Mouse (Mus musculus) embryonic facial prominence, embryonic 15.5 days (tissue): Measurements from ENCODE around the gene Lgals4. TPM values are rescaled to one million over a fixed set of nuclear protein-coding genes. Genes with fewer than 3 reads are reported as not detected.

Source experiments
- ATAC-seq: fragments of 200-750 bp; cut with Nextera tagmentation; 2 replicates; pipeline ENCODE4 v1.8.0; 2017; ENCODE audit warnings: low read depth, moderate TSS enrichment; ENCODE audit not compliant: insufficient number of reproducible peaks, low FRiP score, low TSS enrichment
- H3K27ac ChIP-seq: fragments of 300-500 bp; sonication (generic); replicated peaks from 2 replicates; pipeline ENCODE4 v1.5.1; 2015; ENCODE audit warnings: mild to moderate bottlenecking, inconsistent platforms
- H3K27me3 ChIP-seq: fragments of 300-500 bp; sonication (generic); 2 replicates; pipeline ENCODE4 v1.6.1; 2015; ENCODE audit warnings: inconsistent platforms
- H3K36me3 ChIP-seq: fragments of 300-500 bp; sonication (generic); 2 replicates; pipeline ENCODE4 v1.6.1; 2015; ENCODE audit warnings: mild to moderate bottlenecking, inconsistent platforms
- H3K4me1 ChIP-seq: fragments of 300-500 bp; sonication (generic); 2 replicates; pipeline ENCODE4 v1.6.1; 2015; ENCODE audit warnings: inconsistent platforms
- H3K4me2 ChIP-seq: fragments of 300-500 bp; sonication (generic); replicated peaks from 2 replicates; pipeline ENCODE4 v1.6.1; 2015; ENCODE audit warnings: mild to moderate bottlenecking, inconsistent platforms
- H3K4me3 ChIP-seq: fragments of 300-500 bp; sonication (generic); replicated peaks from 2 replicates; pipeline ENCODE4 v1.5.1; 2015; ENCODE audit warnings: mild to moderate bottlenecking, inconsistent platforms
- H3K9ac ChIP-seq: fragments of 300-500 bp; sonication (generic); 2 replicates; pipeline ENCODE4 v1.6.1; 2015; ENCODE audit warnings: inconsistent platforms
- H3K9me3 ChIP-seq: fragments of 300-500 bp; sonication (generic); replicated peaks from 2 replicates; pipeline ENCODE4 v1.6.1; 2016; ENCODE audit warnings: inconsistent platforms
- WGBS: fragments of 180-500 bp; shearing (Covaris S2); methylation state at CpG from one replicate; pipeline ENCODE4 v1.1.7; 2015; 5-methylcytosine and 5-hydroxymethylcytosine counted together
- polyA plus RNA-seq: library from polyadenylated mRNA; unstranded; fragments of >200 nt; fragmentation: Nextera tagmentation; extraction: Ambion mirVana; gene quantifications from 2 replicates; pipeline ENCODE4 v1.2.1, GENCODE M21; 2015

Lgals4 gene
- polyA plus RNA-seq, 1 experiment from 2014 or later = 18.0 TPM

GRCm38 (mm10) chr7:28795832-28796231 lies 37.8 kb upstream of the Lgals4 start:
- peak overlapping the region; percentile 53; the same call in 1 of the 2 replicates for H3K27ac ChIP-seq
- no peak for ATAC-seq
- no peak overlapping the region for H3K4me3 ChIP-seq
- H3K27me3 ChIP-seq = no peaks in the 10 kb centered on the region
- WGBS = 78% methylated on average over 15 of the region's 15 CpGs
- no peak overlapping the region for H3K4me2 ChIP-seq
- peaks cover 13% of the 10 kb centered on the region for H3K4me1 ChIP-seq
- H3K36me3 ChIP-seq = no peaks in the 10 kb centered on the region
- H3K9ac ChIP-seq = no peak overlapping the region
- H3K9me3 ChIP-seq = no peaks in the 10 kb centered on the region

GRCm38 (mm10) chr7:28796562-28796975 lies 37.1 kb upstream of the Lgals4 start:
- Histone ChIP-seq H3K4me1 (peaks cover 19% of the 10 kb centered on the region), H3K27me3 (no peaks in the 10 kb centered on the region), H3K9me3 (no peaks in the 10 kb centered on the region), H3K9ac (peak overlapping the region; percentile 13; the same call in 1 of the 2 replicates), H3K4me3 (peak overlapping the region; percentile 22), H3K27ac (peak overlapping the region; percentile 53), H3K4me2 (peak overlapping the region; percentile 43), H3K36me3 (no peaks in the 10 kb centered on the region)
- ATAC-seq = peak; percentile 68; the same call in 1 of the 2 replicates
- WGBS = 17% methylated on average over 32 of the region's 32 CpGs

- H3K4me1 ChIP-seq = peaks cover 43% of the 10 kb centered on the region
- no peak overlapping the region for H3K4me2 ChIP-seq
- WGBS = 93% methylated on average over 9 of the region's 9 CpGs
- no peak for ATAC-seq
- H3K9ac ChIP-seq = no peak overlapping the region
- H3K4me3 ChIP-seq = no peak overlapping the region
- H3K9me3 ChIP-seq = no peaks in the 10 kb centered on the region
- no peaks in the 10 kb centered on the region for H3K27me3 ChIP-seq
- no peak overlapping the region for H3K27ac ChIP-seq
- no peaks in the 10 kb centered on the region for H3K36me3 ChIP-seq
Observed at GRCm38 (mm10) chr7:28799994-28800393, 33.7 kb upstream of the Lgals4 start.

DNA sequence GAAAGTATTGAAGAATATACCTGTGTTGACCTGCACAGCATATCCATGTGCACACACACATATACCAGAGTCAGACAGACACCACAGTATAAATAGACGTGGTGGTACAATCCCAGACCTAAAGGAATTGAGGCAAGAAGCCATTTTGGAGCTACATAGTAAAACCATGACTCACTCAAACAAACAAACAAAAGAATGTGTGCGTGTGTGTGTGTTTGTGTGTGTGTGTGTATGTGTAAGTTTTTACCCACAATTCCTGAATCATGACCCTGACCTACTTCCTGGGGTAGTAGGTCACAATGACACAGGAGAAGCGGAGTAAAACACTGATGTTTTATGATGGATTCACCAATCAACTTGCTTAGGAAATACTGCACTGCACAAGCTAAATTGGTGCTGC lies 32.2 kb upstream of the Lgals4 start:
- Histone ChIP-seq H3K36me3 (no peaks in the 10 kb centered on the region), H3K27me3 (no peaks in the 10 kb centered on the region), H3K9ac (no peak overlapping the region; the same call in 1 of the 2 replicates), H3K27ac (peak overlapping the region; percentile 96), H3K4me1 (peaks cover 41% of the 10 kb centered on the region), H3K4me2 (no peak overlapping the region), H3K9me3 (no peaks in the 10 kb centered on the region), H3K4me3 (no peak overlapping the region)
- WGBS = 56% methylated on average over 3 of the region's 3 CpGs
- ATAC-seq = no peak

GRCm38 (mm10) chr7:28801901-28802670 lies 31.6 kb upstream of the Lgals4 start:
- peak overlapping the region; percentile 96 for H3K27ac ChIP-seq
- no peaks in the 10 kb centered on the region for H3K27me3 ChIP-seq
- H3K36me3 ChIP-seq = no peaks in the 10 kb centered on the region
- no peak overlapping the region; the same call in 1 of the 2 replicates for H3K9ac ChIP-seq
- no peaks in the 10 kb centered on the region for H3K9me3 ChIP-seq
- H3K4me3 ChIP-seq = no peak overlapping the region
- peak overlapping the region; percentile 30 for H3K4me2 ChIP-seq
- WGBS = 14% methylated on average over 10 of the region's 10 CpGs
- ATAC-seq = peak; percentile 84
- H3K4me1 ChIP-seq = peaks cover 34% of the 10 kb centered on the region

- Histone ChIP-seq H3K9me3 (no peaks in the 10 kb centered on the region), H3K4me3 (no peak overlapping the region), H3K36me3 (no peaks in the 10 kb centered on the region), H3K4me2 (peak overlapping the region; percentile 30; the same call in 1 of the 2 replicates), H3K27ac (peak overlapping the region; percentile 96), H3K27me3 (no peaks in the 10 kb centered on the region), H3K9ac (no peak overlapping the region), H3K4me1 (peaks cover 40% of the 10 kb centered on the region)
- 7% methylated on average over 10 of the region's 10 CpGs for WGBS
- peak; percentile 74 for ATAC-seq
Observed at GRCm38 (mm10) chr7:28802846-28803588, 30.6 kb upstream of the Lgals4 start.

- H3K4me1 ChIP-seq = peaks cover 44% of the 10 kb centered on the region
- no peaks in the 10 kb centered on the region for H3K36me3 ChIP-seq
- H3K9ac ChIP-seq = no peak overlapping the region
- no peak for ATAC-seq
- no peaks in the 10 kb centered on the region for H3K9me3 ChIP-seq
- H3K27me3 ChIP-seq = no peaks in the 10 kb centered on the region
- H3K4me2 ChIP-seq = no peak overlapping the region
- H3K4me3 ChIP-seq = no peak overlapping the region
- WGBS = 29% methylated on average over 4 of the region's 4 CpGs
- peak overlapping the region; percentile 96 for H3K27ac ChIP-seq
Observed at GRCm38 (mm10) chr7:28803756-28804155, 29.9 kb upstream of the Lgals4 start.

GRCm38 (mm10) chr7:28806869-28807268 lies 26.8 kb upstream of the Lgals4 start:
- H3K4me2 ChIP-seq = no peak overlapping the region
- H3K9me3 ChIP-seq = no peaks in the 10 kb centered on the region
- H3K36me3 ChIP-seq = no peaks in the 10 kb centered on the region
- WGBS = 69% methylated on average over 4 of the region's 4 CpGs
- no peaks in the 10 kb centered on the region for H3K27me3 ChIP-seq
- ATAC-seq = no peak
- H3K4me3 ChIP-seq = no peak overlapping the region
- H3K27ac ChIP-seq = no peak overlapping the region
- no peak overlapping the region for H3K9ac ChIP-seq
- H3K4me1 ChIP-seq = peaks cover 31% of the 10 kb centered on the region

GRCm38 (mm10) chr7:28807641-28808220 lies 25.9 kb upstream of the Lgals4 start:
- H3K4me3 ChIP-seq = peak overlapping the region; percentile 79
- peak overlapping the region; percentile 100 for H3K27ac ChIP-seq
- H3K4me1 ChIP-seq = peaks cover 31% of the 10 kb centered on the region
- peak overlapping the region; percentile 84 for H3K9ac ChIP-seq
- H3K27me3 ChIP-seq = no peaks in the 10 kb centered on the region
- H3K9me3 ChIP-seq = no peaks in the 10 kb centered on the region
- no peaks in the 10 kb centered on the region for H3K36me3 ChIP-seq
- no peak for ATAC-seq
- WGBS = 32% methylated on average over 6 of the region's 8 CpGs
- peak overlapping the region; percentile 94 for H3K4me2 ChIP-seq

GRCm38 (mm10) chr7:28808221-28808941 lies 25.3 kb upstream of the Lgals4 start, which contains the start of gene Hnrnpl:
Hnrnpl (plus strand) TSS chr7:28808541.
- Histone ChIP-seq H3K4me1 (peaks cover 31% of the 10 kb centered on the region), H3K27ac (peak within 1 kb of the TSS; percentile 100), H3K9me3 (no peaks in the 10 kb centered on the region), H3K4me3 (peak within 1 kb of the TSS; percentile 79), H3K36me3 (peaks cover 4% of the 10 kb centered on the region), H3K9ac (peak within 1 kb of the TSS; percentile 84), H3K4me2 (peak within 1 kb of the TSS; percentile 94), H3K27me3 (no peaks in the 10 kb centered on the region)
- peak; percentile 9 for ATAC-seq
- WGBS = 1% methylated on average over 35 of the region's 35 CpGs
